Mouse (Mus musculus) cerebellum, adult 9-11 months (tissue): ENCODE data around the gene Ccdc85a.

ENCODE experiments used
- DNase-seq: peaks from one replicate; pipeline ENCODE4 v3.0.0; 2022

Ccdc85a gene

DNA sequence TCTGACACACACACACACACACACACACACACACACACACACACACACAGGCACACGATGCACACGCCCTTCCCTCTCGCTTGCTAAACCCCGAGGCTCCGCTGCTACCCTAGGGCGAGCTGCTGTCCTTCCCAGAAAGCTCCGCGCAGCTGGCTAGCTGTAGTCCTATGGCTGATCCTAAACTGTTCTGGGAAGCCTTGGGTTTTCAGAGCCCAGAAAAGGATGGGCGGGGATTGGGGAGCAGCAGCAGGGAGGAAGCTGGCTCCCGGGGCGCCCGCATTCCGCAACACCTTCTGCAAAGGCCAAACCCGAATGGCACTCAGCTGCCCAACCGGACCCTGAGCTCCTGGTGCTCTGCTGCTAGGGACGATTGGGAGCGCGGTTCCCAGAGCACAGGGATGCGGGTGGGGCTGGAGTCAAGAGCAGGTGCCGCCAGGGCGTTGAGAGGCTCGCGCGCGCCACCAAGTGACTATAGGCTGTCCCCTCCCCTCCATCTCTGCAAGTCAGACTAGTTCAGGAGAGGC is at the start of gene Ccdc85a:
Gene Ccdc85a, minus strand, starts transcription at position 414 of the 524 bp plus-strand sequence.
- DNase-seq: peak; percentile 53

GRCm38 (mm10) chr11:28633571-28634125 is 49.5 kb upstream of the Ccdc85a start:
- no peak for DNase-seq

- no peak for DNase-seq
Measured at GRCm38 (mm10) chr11:28633093-28633492, 49.0 kb upstream of the Ccdc85a start.

DNA sequence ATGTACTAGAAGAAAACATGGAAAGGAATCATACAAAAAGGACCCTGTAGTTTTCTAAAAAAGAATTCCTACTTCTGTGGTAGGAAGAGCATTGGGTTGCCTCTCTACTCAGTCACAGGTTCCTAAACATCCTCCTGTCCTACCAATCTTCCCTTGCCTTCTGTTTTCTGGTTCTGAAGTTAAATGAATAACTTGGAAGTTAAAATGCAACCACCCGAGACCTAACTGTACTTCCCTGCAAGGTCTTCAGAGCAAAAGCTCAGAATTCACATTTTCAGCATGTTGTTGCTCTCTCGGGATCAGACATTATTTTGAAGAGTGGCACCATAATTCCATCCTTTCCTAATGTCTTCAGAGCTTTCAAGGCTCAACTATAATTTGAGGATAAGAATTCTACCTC is 46.6 kb upstream of the Ccdc85a start:
- DNase-seq: no peak

- DNase-seq: no peak
Measured at GRCm38 (mm10) chr11:28610781-28611491, 26.8 kb upstream of the Ccdc85a start.

DNA sequence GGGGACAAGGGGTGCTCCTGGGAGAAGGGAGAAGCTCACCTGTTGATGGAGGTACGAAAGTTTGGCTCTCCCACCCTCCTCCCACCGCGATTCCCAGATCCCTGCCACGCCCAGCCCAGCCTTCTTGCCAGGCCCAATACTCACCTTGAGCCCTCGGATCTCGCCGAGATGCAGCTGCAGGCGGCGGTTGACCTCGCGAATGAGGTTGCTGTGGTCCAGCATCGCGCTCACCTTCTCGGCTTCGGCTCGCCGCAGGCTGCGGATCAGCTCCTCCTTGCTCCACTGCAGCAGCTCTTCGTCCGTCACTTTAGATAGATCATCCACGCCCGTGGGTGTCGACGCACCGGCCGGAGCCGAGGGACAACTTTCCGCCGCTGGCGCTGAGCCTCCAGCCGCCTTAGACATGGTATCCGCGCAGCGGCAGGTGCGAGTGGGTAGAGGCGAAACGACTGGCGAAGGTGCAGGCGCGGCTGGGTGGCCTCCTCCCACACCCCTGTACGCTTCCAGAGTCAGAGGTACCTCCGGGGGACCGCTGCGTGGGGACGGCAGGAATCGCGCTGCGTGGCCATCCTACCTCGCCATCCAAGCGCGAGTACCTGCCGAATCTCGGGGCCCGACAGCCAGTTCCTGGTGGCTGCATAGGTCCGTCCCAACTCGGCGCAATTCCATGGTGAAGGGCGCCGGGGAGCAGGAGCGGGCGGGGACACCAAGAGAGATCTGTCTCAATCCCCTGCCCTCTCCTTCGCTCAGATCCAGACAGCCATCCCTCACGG is 800 bp downstream of the Ccdc85a start:
- no peak for DNase-seq

GRCm38 (mm10) chr11:28582218-28582617 is 1.9 kb downstream of the Ccdc85a start:
- no peak for DNase-seq

DNA sequence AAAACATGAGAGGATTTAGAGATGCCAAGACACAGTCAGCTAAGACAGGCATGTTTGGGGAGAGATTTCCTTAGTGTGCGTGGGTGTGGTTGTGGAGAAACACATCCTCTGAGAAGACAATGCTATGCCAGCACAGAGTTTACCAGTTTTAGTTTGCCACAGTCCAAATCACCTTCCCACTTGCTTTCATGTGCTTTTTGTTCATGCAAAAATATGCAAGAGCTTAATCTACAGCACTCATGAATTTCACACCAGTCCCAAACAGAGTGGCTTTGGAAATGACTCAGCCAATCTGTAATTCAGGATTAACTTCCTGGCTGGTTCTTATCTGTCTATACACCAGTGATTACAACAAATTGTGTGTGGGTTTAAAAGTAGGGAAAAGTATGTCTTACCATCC is 11.7 kb downstream of the Ccdc85a start:
- no peak for DNase-seq

DNA sequence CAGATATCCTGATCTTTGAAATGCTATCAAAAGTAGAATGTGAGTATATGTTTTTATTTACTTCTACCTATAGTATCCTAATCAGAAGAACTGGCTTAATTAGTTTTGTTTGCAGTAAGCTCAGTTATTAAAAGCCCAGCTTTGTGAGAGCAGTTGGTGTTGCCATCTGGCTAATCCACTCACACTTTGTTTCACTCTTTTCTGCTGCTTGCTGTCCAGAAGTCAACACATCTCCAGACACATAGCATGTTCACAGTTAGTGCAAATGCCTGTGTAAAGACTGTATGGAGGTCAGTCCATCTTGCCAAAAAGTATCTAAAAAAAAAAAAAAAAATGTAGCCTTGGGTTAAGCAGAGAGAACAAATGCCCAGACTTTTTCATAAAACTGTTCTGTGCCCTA is 27.7 kb downstream of the Ccdc85a start:
- DNase-seq: no peak

GRCm38 (mm10) chr11:28543429-28543828 is 40.7 kb downstream of the Ccdc85a start:
- DNase-seq: no peak

DNA sequence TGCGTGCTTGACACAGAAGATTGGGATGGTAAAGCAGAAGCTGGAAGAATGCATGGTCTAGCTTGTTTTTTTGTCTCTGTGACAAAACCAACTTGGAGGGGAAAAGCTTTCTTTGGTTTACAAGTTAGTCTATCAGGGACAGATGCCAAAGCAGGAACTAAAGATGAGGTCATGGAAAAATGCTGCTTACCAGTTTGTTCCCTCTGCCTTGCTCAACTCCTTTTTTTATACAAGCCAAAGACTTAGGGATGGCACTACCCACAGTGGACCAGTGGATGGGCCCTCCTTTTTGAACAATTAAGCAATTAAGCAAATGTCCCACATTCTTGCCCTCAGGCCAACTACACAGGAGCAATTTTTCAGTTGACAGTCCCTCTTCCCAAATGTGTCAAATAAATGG is 42.8 kb downstream of the Ccdc85a start:
- no peak for DNase-seq

GRCm38 (mm10) chr11:28533286-28533685 is 50.8 kb downstream of the Ccdc85a start:
- DNase-seq: no peak

- no peak for DNase-seq
Measured at GRCm38 (mm10) chr11:28501190-28501589, 82.9 kb downstream of the Ccdc85a start.

- DNase-seq: peak; percentile 2
Measured at GRCm38 (mm10) chr11:28497034-28497433, 87.1 kb downstream of the Ccdc85a start.

DNA sequence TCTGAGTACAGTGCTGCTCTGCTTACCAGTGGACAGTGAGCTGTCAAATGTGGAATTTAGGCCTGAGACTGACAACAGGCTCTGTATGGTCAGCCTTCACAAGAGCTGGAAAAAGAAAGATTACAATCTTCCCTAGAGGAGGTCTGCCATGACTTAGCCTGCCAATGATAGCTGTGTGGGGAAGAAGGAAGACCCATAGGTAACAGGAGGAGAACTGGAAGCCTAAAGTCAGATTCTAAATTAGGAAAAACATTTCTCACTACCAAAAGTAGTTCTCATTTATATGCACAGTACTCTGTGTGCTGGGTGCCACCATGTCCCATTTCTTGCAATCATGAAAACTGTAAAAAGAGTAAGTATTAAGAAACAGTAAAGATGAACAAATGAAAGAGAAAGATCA is 90.8 kb downstream of the Ccdc85a start:
- no peak for DNase-seq

DNA sequence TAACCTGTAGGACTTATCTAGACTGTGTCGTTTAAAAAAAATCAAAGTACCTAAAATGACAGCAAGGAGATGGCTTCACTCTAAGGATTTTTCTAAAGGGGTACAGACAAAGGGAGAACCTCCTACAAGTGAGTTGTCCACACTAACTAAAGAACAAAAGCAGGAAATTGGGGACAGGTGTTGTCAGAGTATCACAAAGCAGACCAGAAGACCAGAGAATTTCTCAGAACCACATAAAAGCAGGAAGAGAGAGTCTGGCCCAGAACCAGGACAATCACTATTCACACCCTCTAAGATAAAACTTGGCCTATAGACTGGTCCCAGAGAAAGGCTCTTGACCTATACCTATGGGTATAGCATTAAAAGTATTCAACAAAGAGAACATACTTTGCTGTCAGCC is 92.8 kb downstream of the Ccdc85a start:
- DNase-seq: no peak

DNA sequence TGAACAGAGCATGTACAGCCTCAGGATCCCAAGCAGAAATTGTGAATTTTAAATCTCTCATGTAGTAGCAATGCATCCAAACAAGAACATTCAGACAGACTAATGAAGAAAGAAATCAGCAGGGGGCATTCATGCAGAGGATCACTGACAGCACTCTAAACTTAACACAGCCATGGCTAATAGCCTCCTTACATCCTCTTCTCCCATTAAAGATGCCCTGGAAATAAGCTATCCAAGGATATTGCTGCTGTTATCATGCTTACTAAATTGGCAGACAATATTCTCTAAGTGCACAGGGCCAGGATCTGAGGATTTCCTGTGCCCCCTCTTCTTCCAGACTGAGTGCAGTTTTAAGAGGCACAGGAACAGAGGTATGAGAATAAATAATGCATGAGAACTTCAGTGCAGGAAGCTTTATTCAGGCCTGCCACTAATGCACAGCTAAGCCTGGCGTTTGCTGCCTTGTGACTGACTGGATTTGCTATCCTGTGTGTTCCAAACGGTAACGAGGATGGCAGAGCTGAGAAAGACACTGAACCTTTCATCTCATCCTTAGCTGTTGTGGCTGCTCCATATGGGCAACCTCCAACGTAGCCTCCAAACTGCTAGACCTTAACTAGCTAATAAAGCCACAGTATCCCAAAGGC is 99.9 kb downstream of the Ccdc85a start:
- DNase-seq: no peak

DNA sequence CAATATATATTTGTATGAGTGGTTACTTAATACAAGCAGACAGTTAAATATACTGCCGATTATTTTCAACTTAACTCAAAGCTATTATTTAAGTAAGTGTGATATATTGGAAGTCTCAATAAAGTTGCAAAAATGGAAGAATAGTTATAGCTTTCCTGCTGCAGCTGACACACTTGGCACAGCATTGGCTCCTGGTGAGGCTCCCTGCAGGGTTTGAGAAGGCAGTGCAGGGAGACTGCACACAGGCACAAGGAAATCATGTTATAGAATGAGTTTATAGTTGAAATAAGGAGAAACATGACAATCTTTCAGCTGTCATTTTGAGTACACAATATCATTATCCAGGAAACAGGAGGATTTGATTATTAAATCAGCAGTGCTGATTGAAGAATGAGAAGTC is 107.0 kb downstream of the Ccdc85a start:
- DNase-seq: no peak

- DNase-seq: no peak
Measured at GRCm38 (mm10) chr11:28465726-28466125, 118.4 kb downstream of the Ccdc85a start.

DNA sequence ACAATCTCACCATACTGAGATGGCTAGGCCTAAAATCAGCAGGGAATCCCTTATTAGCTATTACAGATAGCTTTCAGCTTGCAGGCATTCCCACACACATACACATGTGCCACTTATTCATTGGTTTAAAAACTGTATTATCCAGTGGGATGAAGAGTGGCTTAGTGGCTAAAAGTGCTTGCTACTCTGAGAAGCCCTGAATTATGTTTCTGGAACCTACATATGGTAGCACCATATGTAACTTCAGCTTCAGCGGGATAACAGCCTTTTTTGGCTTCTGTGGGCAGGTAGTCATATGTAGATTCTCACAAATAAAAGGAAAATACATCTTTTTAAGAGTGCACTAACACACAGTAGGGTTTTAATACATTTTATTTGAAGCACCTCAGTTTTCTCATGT is 119.2 kb downstream of the Ccdc85a start:
- no peak for DNase-seq

DNA sequence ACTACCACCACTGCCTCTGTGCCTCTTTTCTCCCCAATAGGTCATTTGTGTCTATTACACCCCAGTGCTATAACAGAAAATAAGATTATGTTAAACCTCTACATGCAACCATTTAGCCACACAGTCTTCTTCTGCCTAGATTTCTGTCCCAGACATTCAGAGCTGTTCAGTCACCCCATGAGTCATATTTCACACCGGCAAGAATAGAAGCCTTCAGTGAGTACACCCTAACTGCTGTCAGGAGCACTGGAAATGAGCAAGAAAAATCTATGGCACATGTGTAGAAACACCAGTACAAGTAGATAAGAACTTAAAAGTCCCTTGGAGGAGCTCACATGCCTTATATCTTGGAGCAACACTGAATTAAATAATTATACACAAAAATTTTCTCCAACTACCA is 125.0 kb downstream of the Ccdc85a start:
- no peak for DNase-seq

DNA sequence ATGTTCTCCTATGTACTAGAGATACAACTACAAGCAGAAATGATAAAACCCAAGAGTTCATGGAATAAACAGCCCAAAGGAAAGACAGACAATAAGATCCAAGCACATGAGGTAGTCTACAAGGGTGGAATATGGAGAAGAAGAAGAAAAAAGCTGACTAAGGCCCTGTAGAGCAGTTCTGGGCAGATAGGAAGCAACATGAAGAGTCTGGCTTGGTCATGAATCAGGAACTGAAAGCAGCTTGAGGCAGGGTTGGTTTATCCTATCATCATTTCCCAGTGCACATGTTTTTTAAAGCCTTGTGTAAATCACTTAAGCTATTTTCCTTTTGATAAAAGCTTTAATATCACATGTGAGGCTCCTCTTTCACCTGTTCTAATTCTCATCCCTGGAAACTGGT is 144.2 kb downstream of the Ccdc85a start:
- DNase-seq: no peak

GRCm38 (mm10) chr11:28422451-28423231 is 161.5 kb downstream of the Ccdc85a start:
- no peak for DNase-seq
